Mouse (Mus musculus) olfactory bulb, adult 2 months (tissue): Measurements from ENCODE around the gene Arid5b.

Experiments used
- CTCF ChIP-seq: fragments of 200-500 bp; IDR thresholded peaks from 2 replicates; pipeline ENCODE4 v1.5.1; 2012; ENCODE audit warnings: low read depth, mild to moderate bottlenecking, low read length, moderate library complexity; ENCODE audit not compliant: insufficient read depth
- POLR2A ChIP-seq: fragments of 200-500 bp; IDR thresholded peaks from 2 replicates; pipeline ENCODE4 v1.6.1; 2012; ENCODE audit warnings: mild to moderate bottlenecking, low read depth, low read length, moderate library complexity; ENCODE audit not compliant: insufficient read depth

DNA sequence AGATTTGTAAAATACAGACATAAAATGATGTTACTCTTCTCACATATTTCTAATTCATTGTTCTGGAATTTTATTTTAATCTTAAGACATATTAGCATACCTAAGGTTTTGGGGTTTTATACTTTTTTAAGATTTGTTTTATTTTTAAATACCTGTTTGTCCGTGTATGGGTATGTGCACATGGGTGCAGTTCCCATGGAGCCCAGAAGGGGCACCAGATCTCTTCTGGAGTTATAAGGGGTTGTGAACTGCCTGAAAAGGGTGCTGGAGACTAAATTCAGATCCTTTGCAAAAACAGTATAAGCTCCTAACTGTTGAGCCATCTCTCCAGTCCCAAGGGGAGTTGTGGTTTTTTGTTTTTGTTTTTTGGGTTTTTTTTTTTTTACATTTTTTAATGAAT lies 220.2 kb downstream of the Arid5b start:
- TF ChIP-seq CTCF (no peak), POLR2A (no peak)
